Mouse (Mus musculus) bone marrow, adult 2 months (tissue): Measurements from ENCODE around the gene Btnl2.

Source experiments
- CTCF ChIP-seq: fragments of 200-500 bp; IDR thresholded peaks from 2 replicates; pipeline ENCODE4 v1.5.1; 2011; ENCODE audit warnings: low read length, control low read depth; ENCODE audit not compliant: control insufficient read depth, insufficient read depth
- POLR2A ChIP-seq: fragments of 200-500 bp; IDR thresholded peaks from 2 replicates; pipeline ENCODE4 v1.6.1; 2011; ENCODE audit warnings: low read depth, mild to moderate bottlenecking, control low read depth, low read length, borderline replicate concordance; ENCODE audit not compliant: control insufficient read depth

DNA sequence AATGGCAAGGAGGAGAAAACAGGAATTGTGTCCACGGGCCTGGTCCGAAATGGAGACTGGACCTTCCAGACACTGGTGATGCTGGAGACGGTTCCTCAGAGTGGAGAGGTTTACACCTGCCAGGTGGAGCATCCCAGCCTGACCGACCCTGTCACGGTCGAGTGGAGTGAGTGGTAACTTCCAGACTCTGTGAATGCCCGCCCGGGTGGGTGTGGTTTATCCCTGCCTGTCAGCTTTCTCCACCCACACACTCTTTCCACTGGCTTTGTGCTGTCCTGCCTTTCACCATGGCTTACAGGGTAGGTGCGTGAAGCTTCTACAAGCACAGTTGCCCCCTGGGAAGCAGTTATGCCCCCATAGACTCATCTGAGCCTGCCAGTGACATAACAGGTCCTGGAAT, 40.3 kb upstream of the Btnl2 start:
- no peak for TF ChIP-seq CTCF
- no peak for TF ChIP-seq POLR2A
